Mouse (Mus musculus) MEL (cell line): ENCODE results near the gene Pnmal1. TPM values are rescaled to one million over a fixed set of nuclear protein-coding genes. Genes with fewer than 3 reads are reported as not detected.

Source experiments
- DNase-seq: peaks from one replicate; pipeline ENCODE4 v3.0.0; 2011; ENCODE audit warnings: low read depth, low spot score
- H3K27ac ChIP-seq: 2 replicates; pipeline ENCODE4 v1.5.1; 2012; ENCODE audit warnings: low read depth, mild to moderate bottlenecking, control low read depth, low read length, moderate library complexity; ENCODE audit not compliant: control insufficient read depth
- H3K27me3 ChIP-seq, 2 experiments: fragments of 150-350 bp in 1 of 2; sonication (generic) in 1 of 2; 2 replicates each; pipeline ENCODE4 v1.6.1; 2012; ENCODE audit warnings: low read length in 2 of 2, mild to moderate bottlenecking in 2 of 2, improper control_type of control experiment in 1 of 2, moderate library complexity in 1 of 2; ENCODE audit not compliant: insufficient read depth in 2 of 2, control insufficient read depth in 1 of 2
- H3K36me3 ChIP-seq, 2 experiments: 2 replicates each; pipeline ENCODE4 v1.6.1; 2012 to 2014; ENCODE audit warnings: low read length in 2 of 2, improper control_type of control experiment in 1 of 2, inconsistent platforms in 1 of 2, mild to moderate bottlenecking in 1 of 2; ENCODE audit not compliant: insufficient read depth in 2 of 2, control insufficient read depth in 1 of 2
- H3K4me1 ChIP-seq, 2 experiments: fragments of 150-350 bp in 1 of 2; sonication (generic) in 1 of 2; 2 replicates each; pipeline ENCODE4 v1.6.1; 2012; ENCODE audit warnings: low read length in 2 of 2, improper control_type of control experiment in 1 of 2, mild to moderate bottlenecking in 1 of 2; ENCODE audit not compliant: insufficient read depth in 2 of 2, control insufficient read depth in 1 of 2
- H3K4me3 ChIP-seq, 2 experiments: fragments of 150-350 bp in 1 of 2; sonication (generic) in 1 of 2; 2 replicates each; pipeline ENCODE4 v1.5.1; 2012; ENCODE audit warnings: low read depth in 2 of 2, low read length in 2 of 2, mild to moderate bottlenecking in 2 of 2, moderate library complexity in 2 of 2, control low read depth in 1 of 2, improper control_type of control experiment in 1 of 2; ENCODE audit not compliant: control insufficient read depth in 1 of 2, insufficient read depth in 1 of 2
- H3K79me2 ChIP-seq: 2 replicates; pipeline ENCODE4 v1.6.1; 2012; ENCODE audit warnings: mild to moderate bottlenecking, low read length, moderate library complexity; ENCODE audit not compliant: control insufficient read depth, poor library complexity, insufficient read depth
- H3K9ac ChIP-seq: 2 replicates; pipeline ENCODE4 v1.6.1; 2012; ENCODE audit warnings: low read depth, mild to moderate bottlenecking, control low read depth, low read length, moderate library complexity; ENCODE audit not compliant: control insufficient read depth, poor library complexity, severe bottlenecking
- H3K9me3 ChIP-seq: fragments of 150-350 bp; sonication (generic); replicated peaks from 2 replicates; pipeline ENCODE4 v1.6.1; 2012; ENCODE audit warnings: mild to moderate bottlenecking, low read length, improper control_type of control experiment, moderate library complexity; ENCODE audit not compliant: insufficient read depth
- CTCF ChIP-seq, 3 experiments: IDR thresholded peaks in 2 of 3; conservative IDR thresholded peaks in 1 of 3; 2 replicates each; pipeline ENCODE4 v1.5.1; 2011 to 2012; ENCODE audit warnings: low read length in 3 of 3, low read depth in 2 of 3, mild to moderate bottlenecking in 2 of 3, improper control_type of control experiment in 1 of 3, inconsistent platforms in 1 of 3, mixed read lengths in 1 of 3, moderate library complexity in 1 of 3; ENCODE audit not compliant: control insufficient read depth in 1 of 3, insufficient read depth in 1 of 3, poor library complexity in 1 of 3, severe bottlenecking in 1 of 3
- EP300 ChIP-seq, 2 experiments: IDR thresholded peaks; 2 replicates each; pipeline ENCODE4 v1.6.1; 2011; ENCODE audit warnings: improper control_type of control experiment in 2 of 2, low read length in 2 of 2, low read depth in 1 of 2, mild to moderate bottlenecking in 1 of 2
- GABPA ChIP-seq: IDR thresholded peaks from 2 replicates; pipeline ENCODE4 v1.6.1; 2012; ENCODE audit warnings: low read depth, mild to moderate bottlenecking, inconsistent platforms, low read length, improper control_type of control experiment, moderate library complexity
- GATA1 ChIP-seq: IDR thresholded peaks from 2 replicates; pipeline ENCODE4 v1.6.1; 2011; ENCODE audit warnings: low read depth, low read length, improper control_type of control experiment
- JUND ChIP-seq: IDR thresholded peaks from 2 replicates; pipeline ENCODE4 v1.6.1; 2011; ENCODE audit warnings: low read depth, mild to moderate bottlenecking, improper control_type of control experiment, low read length
- KAT2A ChIP-seq: conservative IDR thresholded peaks from 2 replicates; pipeline ENCODE4 v1.6.1; 2012; ENCODE audit warnings: low read depth, low read length, improper control_type of control experiment, inconsistent platforms
- MAX ChIP-seq: IDR thresholded peaks from 2 replicates; pipeline ENCODE4 v1.6.1; 2011; ENCODE audit warnings: low read length, improper control_type of control experiment
- MEF2A ChIP-seq: IDR thresholded peaks from 2 replicates; pipeline ENCODE4 v1.6.1; 2014; ENCODE audit warnings: low read depth, mild to moderate bottlenecking, inconsistent platforms, low read length, improper control_type of control experiment; ENCODE audit not compliant: poor library complexity, insufficient replicate concordance, severe bottlenecking; ENCODE audit errors: extremely low read depth
- MXI1 ChIP-seq: IDR thresholded peaks from 2 replicates; pipeline ENCODE4 v1.6.1; 2011; ENCODE audit warnings: mild to moderate bottlenecking, low read depth, low read length, improper control_type of control experiment
- POLR2AphosphoS2 ChIP-seq: IDR thresholded peaks from 2 replicates; pipeline ENCODE4 v1.6.1; 2011; ENCODE audit warnings: low read length, improper control_type of control experiment
- POLR2AphosphoS5 ChIP-seq: IDR thresholded peaks from 2 replicates; pipeline ENCODE4 v1.6.1; 2012; ENCODE audit warnings: low read depth, borderline replicate concordance, mild to moderate bottlenecking, inconsistent platforms, low read length, moderate library complexity, mixed read lengths
- SIN3A ChIP-seq: IDR thresholded peaks from 2 replicates; pipeline ENCODE4 v1.6.1; 2012; ENCODE audit warnings: low read length, improper control_type of control experiment, inconsistent platforms
- TAL1 ChIP-seq: IDR thresholded peaks from 2 replicates; pipeline ENCODE4 v1.6.1; 2012; ENCODE audit warnings: mild to moderate bottlenecking, inconsistent platforms, low read length, moderate library complexity, mixed read lengths
- TCF12 ChIP-seq: IDR thresholded peaks from 2 replicates; pipeline ENCODE4 v1.6.1; 2014; ENCODE audit warnings: low read depth, mild to moderate bottlenecking, inconsistent platforms, low read length, improper control_type of control experiment, moderate library complexity
- ZNF384 ChIP-seq: IDR thresholded peaks from 2 replicates; pipeline ENCODE4 v1.6.1; 2012; ENCODE audit warnings: low read depth, mild to moderate bottlenecking, inconsistent platforms, low read length, improper control_type of control experiment
- polyA plus RNA-seq, 2 experiments: library from polyadenylated mRNA; stranded (reverse) in 1 of 2; unstranded in 1 of 2; fragments of >175 nt in 1 of 2; fragments of >200 nt in 1 of 2; gene quantifications; 2 replicates each; pipeline versions ENCODE4 v1.2.1 to v1.2.4; 2012; ENCODE audit warnings: low replicate concordance in 2 of 2, low read depth in 1 of 2; ENCODE audit not compliant: insufficient read length in 2 of 2, insufficient read depth in 1 of 2, missing spikeins in 1 of 2
- total RNA-seq: library from RNA; depleted of rRNA; stranded (reverse); fragments of 300-350 nt; gene quantifications from 2 replicates; pipeline ENCODE4 v1.2.3, GENCODE M21; 2012

Gene Pnmal1
- total and polyA plus RNA-seq, 3 experiments, result 0.19 to 0.53 TPM; not detected in 1

- H3K27ac ChIP-seq, result no peak overlapping the region
- no peaks in the 10 kb centered on the region for H3K27me3 ChIP-seq
- TF ChIP-seq TCF12, result peak; percentile 26; the same call in 1 of the 2 replicates
- TF ChIP-seq JUND, result no peak
- TF ChIP-seq EP300 (IDR thresholded peaks at IDR 0.05; ENCODE audit: low read depth in 1 of 2, low read length in 2 of 2), result 0 out of 4 replicates have a peak, but pooled peaks of 1 of the 2 experiments have one; percentile 19
- TF ChIP-seq TAL1, result peak; percentile 52
- no peaks in the 10 kb centered on the region for H3K9me3 ChIP-seq
- H3K4me3 ChIP-seq, result no peak overlapping the region
- peaks cover 43% of the 10 kb centered on the region for H3K79me2 ChIP-seq
- DNase-seq, result no peak
- peaks cover 0 to 10% of the 10 kb centered on the region in 2 experiments; a peak in 2 of 4 replicates for H3K36me3 ChIP-seq
- peaks cover 0 to 10% of the 10 kb centered on the region in 2 experiments; a peak in 3 of 4 replicates for H3K4me1 ChIP-seq
- no peak overlapping the region for H3K9ac ChIP-seq
These were observed 39.9 kb upstream of the Pnmal1 start for GRCm38 (mm10) chr7:16919395-16920149.

GRCm38 (mm10) chr7:16920150-16920579, 39.3 kb upstream of the Pnmal1 start:
- H3K9me3 ChIP-seq, result no peaks in the 10 kb centered on the region
- no peak overlapping the region for H3K27ac ChIP-seq
- H3K9ac ChIP-seq, result no peak overlapping the region
- no peak for TF ChIP-seq KAT2A
- TF ChIP-seq MEF2A, result no peak
- TF ChIP-seq SIN3A, result no peak
- no peak for TF ChIP-seq POLR2AphosphoS2
- no peak for TF ChIP-seq JUND
- no peak for TF ChIP-seq MXI1
- TF ChIP-seq GABPA, result no peak
- TF ChIP-seq CTCF (IDR thresholded peaks at IDR 0.05 in 2 of 3, conservative IDR thresholded peaks at IDR 0.05 in 1 of 3; ENCODE audit: control insufficient read depth in 1 of 3, insufficient read depth in 1 of 3, low read depth in 2 of 3, low read length in 3 of 3, poor library complexity in 1 of 3, severe bottlenecking in 1 of 3), result no peak
- no peak for TF ChIP-seq GATA1
- TF ChIP-seq POLR2AphosphoS5, result no peak
- TF ChIP-seq ZNF384, result no peak
- TF ChIP-seq MAX, result no peak
- no peaks in the 10 kb centered on the region for H3K27me3 ChIP-seq
- peaks cover 43% of the 10 kb centered on the region for H3K79me2 ChIP-seq
- peaks cover 0 to 13% of the 10 kb centered on the region in 2 experiments; a peak in 2 of 4 replicates for H3K36me3 ChIP-seq
- DNase-seq, result no peak
- H3K4me3 ChIP-seq, result no peak overlapping the region
- peaks cover 0 to 13% of the 10 kb centered on the region in 2 experiments; a peak in 3 of 4 replicates for H3K4me1 ChIP-seq
